Mouse (Mus musculus): ENCODE measurements around the gene Myo5a.

GRCm38 (mm10) chr9:75202036-75202435 lies 131.2 kb downstream of the Myo5a start:
- TF ChIP-seq CTCF (IDR thresholded peaks at IDR 0.05; ENCODE audit: low read depth) = no peak
- TF ChIP-seq EP300 (IDR thresholded peaks at IDR 0.05; ENCODE audit: low read depth) = no peak
